Mouse (Mus musculus) frontal cortex, postnatal 14 days (tissue): ENCODE results near the gene Msmp.
A peak's percentile ranks its signal among the peaks of the same experiment; 100 is the strongest.
"Not testable (repeated sequence)": the region's sequence is repeated elsewhere in the genome, so short reads cannot be mapped to it uniquely, and the experiment has no call there.

Source experiments
- DNase-seq, 2 experiments: peaks; one replicate each; pipeline ENCODE4 v3.0.0; 2022; ENCODE audit warnings: low spot score in 2 of 2

Gene Msmp

GRCm38 (mm10) chr4:43561997-43562768 is 22.1 kb downstream of the Msmp start, which contains the start of the genes Creb3 and Tln1:
Gene Creb3 (plus strand): TSS chr4:43562332.
Gene Tln1 (minus strand): TSS chr4:43562691.
- peak; percentile 90 to 94 for DNase-seq

DNA sequence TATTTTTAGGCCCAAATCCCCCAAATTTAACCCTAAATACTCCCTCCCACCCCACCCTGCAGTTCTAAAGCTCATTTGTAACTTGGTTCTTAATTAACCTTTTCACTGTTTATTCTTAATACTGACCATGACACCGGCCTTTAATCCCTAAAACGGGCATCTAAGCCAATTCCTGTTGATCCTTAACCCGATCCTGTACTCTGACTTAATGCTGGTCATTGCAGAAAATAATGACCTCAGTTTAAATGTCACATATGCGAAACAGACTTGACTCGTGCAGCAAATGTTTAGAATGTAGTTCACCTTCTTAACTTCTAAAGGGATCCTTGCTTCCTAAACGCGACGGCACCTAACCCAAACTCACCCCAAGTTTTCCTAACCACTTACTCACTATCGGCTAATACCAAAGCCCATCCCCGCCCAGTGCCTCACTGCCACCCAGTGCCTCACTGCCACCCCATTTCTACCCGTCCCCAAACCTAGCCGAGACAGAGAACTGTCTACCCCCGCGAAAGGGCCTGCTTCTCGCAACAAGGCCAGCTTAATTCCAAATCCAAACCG is 22.8 kb downstream of the Msmp start:
- DNase-seq = peak in 1 of 2 experiments; percentile 42

GRCm38 (mm10) chr4:43560976-43561375 is 23.3 kb downstream of the Msmp start:
- no peak for DNase-seq

DNA sequence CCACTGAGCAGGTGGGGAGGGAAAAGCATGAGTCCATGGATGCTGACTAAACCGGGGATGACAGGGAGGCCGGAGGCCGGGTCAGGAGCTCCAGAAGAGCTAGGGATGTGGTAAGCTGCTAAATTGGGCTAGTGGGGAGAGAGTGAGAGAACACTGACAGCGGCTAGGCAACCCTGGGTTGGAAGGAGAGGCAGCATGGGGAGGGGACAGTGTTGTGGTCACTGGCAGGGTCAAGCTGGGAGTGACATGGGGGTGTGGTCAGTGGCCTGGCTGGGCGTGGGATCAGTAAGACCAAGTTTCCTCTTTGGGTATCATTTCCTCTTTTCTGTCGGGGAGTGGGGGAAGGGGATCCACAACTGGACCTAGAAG is 24.1 kb downstream of the Msmp start:
- no peak for DNase-seq

- DNase-seq = no peak
These were observed 24.6 kb downstream of the Msmp start for GRCm38 (mm10) chr4:43559519-43560242.

DNA sequence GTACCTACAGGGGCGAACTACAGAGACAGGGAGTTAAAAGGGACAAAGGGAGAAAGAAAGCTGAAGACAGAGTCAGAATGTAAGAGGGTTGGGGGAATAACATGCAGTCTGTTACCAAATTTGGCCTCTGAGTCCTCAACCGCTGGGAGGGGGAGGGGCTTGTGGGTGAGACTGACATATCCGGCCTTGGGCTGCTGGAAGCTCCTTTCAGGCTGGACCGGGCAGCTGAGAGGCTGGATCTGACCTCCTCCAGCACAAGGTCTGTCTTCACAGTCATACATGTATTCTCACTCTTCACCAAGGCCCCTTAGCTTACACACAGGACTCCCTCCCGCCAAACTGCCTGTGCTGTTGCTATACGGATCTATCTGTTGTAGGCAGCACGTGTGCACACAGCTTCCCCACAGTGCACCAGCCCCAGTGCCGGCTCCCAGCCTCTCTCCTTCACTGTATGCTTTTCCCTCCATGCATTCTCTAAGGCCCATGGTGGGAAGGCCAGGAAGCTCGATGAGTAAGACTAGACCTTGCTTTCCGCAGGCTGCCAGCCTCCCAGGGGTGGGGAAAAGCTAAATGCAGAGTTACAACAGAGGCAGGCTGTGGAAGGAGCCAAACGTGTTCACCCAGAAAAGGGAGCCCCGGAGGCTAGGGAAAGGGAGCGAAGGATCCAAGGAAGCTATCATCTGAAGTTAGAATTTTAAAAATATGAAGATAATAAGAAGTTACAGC is 25.5 kb downstream of the Msmp start:
- DNase-seq = no peak

DNA sequence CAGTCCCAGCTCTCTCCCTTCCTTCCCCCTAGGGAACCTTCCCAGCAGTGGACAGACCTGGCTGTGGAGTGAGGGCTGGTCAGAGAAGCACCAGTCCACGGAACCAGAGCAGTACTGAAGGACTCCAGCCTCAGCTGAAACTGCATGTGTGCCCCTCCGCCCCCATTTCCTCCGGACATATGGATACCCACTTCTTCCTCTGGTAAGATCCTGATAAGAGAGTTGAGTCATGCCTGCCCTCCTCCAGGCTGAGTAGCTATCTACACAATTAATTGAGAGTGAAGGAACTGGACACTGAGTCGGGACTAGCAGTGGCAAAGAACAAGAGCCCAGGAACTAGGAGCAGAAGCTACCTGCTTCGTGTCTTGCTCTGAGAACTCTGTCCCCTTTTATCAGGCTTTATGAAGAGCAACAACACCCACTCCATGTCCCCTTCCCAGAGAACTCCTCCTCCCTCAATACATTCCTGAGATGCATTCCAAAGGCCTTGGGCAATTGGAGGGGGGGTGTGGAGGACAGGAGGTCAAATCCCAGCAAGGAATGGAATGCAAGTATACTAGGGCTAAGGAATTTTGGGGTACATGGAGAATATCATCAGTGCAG is 26.2 kb downstream of the Msmp start:
- DNase-seq = no peak

DNA sequence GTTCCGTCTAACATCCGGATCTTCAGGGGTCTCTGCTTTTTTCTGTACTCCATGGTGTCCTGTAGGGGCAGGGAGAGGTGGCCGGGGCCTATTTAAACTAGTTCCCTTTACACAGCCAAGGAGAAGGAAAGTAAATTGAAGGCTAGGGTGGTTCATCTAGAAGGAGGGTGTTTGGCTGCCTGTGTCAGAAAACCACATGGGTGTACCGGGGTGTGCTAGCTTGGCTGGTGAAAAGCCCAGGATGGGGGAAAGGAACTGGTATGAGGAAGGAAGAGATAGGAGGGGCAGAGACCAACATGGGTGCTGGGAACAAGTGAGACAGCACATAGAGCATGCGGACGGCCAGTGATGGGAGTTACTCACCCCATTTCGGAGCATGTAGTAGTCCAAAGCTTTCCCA is 28.4 kb downstream of the Msmp start:
- DNase-seq = no peak

DNA sequence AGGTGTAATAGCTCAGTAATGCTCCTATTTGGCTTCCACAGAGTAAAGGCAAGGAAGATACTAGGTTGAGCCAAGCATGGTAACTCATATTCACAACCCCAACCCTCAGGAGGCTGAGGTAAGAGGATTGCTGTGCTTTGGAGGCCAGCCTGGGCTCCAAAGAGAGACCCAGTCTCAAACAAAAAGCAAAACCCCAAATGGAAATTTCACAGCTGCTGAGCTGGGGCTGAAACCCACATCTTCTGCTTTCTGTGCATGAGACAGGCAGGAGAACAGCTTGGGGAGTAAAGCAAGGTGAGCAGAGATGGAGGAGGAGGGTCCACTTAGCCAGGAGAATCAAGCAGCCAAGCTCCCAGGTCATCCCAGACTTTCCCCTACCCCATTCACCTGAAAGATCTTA is 30.4 kb downstream of the Msmp start:
- no peak for DNase-seq

DNA sequence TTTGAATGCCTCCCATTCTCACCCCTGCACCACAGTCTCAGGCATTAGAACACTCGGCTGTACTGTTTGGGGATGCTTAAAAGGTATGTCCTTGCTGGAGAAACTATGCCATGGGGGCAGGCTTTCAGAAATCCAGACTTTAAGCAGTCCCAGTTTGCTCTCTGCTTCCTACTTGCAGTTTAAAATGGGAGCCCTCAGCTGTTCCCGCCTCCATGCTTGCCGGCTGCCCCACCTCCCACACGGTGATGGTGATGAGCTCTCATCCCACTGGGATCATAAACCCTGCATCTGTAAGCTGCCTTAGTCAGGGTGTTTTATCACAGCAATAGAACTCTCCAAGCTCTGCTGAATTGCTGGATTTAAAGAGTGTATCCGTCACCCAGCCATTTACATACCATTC is 31.9 kb downstream of the Msmp start:
- peak in 1 of 2 experiments; percentile 49 for DNase-seq

DNA sequence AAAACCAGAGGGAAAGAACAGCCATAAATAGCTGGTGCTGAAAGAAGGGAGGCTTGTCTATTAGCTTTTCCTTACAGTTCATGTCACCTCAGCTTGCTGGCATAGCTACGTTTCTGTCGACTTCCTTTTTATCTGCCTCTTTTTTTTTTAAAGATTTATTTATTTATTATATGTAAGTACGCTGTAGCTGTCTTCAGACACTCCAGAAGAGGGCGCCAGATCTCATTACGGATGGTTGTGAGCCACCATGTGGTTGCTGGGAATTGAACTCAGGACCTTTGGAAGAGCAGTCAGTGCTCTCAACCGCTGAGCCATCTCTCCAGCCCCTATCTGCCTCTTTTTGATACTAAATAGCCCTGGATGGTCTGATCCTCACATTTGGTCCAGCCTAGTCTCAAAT is 32.4 kb downstream of the Msmp start:
- not testable (repeated sequence) for DNase-seq

DNA sequence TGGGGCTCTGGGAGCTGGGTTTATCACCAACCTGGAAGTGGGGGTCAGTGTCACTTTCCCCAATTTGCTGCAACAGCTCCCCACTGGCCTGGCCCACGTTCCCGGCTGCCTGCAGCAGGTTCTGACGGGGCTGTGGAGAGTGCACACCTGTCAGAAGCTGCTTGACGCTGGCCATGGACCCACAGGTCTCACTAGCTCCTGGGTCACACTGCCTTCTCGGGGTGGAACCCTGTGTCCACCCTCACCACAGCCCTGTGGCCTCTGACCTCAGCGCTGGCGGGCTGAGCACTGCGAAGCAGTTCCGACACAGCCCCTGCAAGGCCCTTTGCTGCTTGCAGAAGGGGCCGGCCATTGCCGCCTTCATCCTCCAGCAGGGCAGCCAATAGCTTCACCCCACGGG is 35.2 kb downstream of the Msmp start:
- DNase-seq = no peak

DNA sequence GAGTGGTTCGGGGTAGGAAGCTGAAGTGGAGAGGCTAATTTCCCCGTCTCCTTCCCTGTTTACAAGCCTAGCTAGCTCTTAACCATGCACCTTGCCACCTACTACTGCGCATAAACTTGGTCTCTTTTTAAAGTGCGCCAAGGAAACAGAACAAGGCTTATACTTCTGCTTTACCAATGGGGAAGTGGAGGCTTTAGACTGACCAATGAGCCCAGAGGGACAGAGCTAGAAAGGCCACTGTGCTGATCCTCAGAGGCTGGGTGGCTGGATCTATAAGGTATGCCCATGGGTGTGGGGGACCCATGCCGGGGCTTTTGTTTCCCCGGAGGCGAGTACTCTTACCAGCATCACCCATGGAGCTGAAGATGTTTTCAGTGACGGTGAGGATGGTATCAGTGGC is 37.1 kb downstream of the Msmp start:
- DNase-seq = no peak

DNA sequence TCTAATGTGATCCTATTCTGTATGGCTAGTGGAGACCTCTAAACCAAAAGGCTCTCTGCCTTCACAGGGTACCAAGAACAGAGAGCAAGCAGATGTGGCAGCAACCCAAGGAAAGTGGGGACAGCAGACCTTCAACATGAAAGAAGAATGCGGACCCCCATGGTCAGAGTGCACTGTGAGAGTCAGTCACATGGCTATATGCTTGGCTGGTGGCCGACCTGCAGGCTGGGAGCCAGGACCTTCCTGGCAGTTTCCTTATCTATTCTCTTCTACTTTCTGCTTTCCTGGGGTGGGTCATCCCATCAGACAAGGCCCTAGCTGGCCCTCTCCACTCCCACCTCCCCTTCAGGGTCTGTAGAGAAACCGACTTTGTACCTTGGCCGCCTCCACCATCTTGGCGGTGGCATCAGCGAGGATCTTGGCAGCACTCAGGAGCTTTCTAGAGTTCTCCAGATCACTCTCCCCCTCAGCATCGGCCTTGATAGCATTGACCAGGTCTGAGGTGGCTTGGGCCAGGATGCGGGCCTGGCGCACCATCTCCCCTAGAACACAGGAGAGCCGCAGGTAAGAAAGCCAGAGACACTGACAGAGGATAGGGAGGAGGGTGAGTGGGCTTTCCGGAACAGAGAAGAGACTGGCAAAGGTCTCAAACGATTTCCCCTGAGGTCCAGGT is 37.8 kb downstream of the Msmp start:
- DNase-seq = no peak

DNA sequence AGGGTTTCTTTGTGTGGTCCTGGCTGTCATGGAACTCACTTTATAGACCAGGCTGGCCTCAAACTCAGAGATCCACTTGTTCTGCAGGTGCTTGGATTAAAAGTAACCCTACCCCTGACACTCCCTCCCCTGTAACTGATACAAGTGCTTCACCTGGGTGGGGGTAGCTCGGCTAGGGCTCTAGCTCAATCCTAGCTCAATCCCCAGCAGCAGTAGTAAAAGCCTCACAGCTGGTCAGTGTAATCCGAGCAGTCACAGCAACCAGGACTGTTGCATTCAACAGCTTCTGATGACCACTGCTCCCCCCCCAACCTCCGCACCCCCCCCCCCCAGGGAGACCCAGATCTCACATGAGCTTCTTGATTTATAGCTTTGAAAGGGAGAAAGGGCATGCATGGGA is 42.2 kb downstream of the Msmp start:
- DNase-seq = no peak

- DNase-seq = no peak
These were observed 48.3 kb downstream of the Msmp start for GRCm38 (mm10) chr4:43536031-43536430.

GRCm38 (mm10) chr4:43535628-43536027 is 48.7 kb downstream of the Msmp start:
- no peak for DNase-seq

- DNase-seq = no peak
These were observed 51.0 kb downstream of the Msmp start for GRCm38 (mm10) chr4:43533270-43533669.
